Mouse (Mus musculus) retina, embryonic 14.5 days (tissue): ENCODE data around the gene Wars2.
A peak's percentile ranks its signal among the peaks of the same experiment; 100 is the strongest.

Source experiments
- DNase-seq: peaks from one replicate; pipeline ENCODE4 v3.0.0-alpha.2; 2015; ENCODE audit warnings: low spot score

Wars2 gene

DNA sequence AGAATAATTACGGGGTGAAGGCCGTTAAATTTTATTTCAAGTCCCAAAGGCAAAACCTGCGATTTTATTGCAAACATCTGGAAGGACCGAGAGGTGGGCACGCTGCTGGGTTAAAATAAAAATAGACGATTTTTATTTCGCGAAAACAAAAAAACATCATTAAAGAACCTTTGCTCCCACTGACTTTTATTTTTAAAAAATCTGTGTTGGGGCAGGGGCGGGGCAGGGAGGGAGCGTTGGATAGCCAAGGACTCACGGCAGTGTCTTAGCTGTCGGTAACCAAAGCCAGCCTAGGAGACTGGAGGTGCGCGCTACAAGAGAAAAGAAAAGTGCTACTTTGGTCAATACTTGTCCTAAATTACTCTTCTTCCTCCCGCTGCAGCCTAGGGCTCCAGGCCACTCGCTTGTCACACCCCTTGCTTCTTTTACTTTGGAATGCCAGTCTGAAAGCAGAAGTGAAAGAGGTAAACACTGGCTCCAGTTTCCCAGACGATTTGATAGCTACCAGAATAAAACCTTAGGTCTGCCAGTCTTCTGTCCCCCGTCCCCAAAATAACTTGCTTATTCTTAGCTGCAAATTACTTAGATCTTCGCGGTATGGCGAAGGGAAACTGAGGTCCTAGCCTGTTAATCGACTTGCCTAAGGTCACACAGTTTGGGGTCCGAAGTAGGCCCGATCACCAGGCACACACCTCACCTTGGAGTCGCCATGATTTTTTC lies 108.1 kb downstream of the Wars2 start:
- DNase-seq: peak; percentile 16

- peak; percentile 5 for DNase-seq
Observed at GRCm38 (mm10) chr3:99249551-99249870, 108.6 kb downstream of the Wars2 start.

DNA sequence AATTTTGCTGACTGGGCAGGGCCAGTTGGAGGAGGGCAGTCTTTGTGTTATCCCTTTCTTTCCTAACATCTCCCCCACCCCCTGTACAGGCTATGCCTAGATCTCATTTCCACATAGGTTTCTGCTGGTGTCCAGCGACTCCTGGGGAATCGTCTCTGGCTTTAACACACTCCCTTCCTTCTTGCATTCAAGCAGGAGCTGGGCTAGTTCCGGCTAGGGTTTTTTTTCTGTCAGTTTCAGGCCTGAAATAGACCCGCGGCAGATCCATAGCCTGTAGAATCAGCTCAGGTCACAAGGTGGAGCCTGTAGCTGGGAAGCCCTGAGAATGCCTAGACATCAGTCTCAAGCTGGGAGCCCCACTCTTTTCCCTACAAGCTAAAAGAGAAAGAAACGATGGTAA lies 109.0 kb downstream of the Wars2 start:
- peak; percentile 59 for DNase-seq

DNA sequence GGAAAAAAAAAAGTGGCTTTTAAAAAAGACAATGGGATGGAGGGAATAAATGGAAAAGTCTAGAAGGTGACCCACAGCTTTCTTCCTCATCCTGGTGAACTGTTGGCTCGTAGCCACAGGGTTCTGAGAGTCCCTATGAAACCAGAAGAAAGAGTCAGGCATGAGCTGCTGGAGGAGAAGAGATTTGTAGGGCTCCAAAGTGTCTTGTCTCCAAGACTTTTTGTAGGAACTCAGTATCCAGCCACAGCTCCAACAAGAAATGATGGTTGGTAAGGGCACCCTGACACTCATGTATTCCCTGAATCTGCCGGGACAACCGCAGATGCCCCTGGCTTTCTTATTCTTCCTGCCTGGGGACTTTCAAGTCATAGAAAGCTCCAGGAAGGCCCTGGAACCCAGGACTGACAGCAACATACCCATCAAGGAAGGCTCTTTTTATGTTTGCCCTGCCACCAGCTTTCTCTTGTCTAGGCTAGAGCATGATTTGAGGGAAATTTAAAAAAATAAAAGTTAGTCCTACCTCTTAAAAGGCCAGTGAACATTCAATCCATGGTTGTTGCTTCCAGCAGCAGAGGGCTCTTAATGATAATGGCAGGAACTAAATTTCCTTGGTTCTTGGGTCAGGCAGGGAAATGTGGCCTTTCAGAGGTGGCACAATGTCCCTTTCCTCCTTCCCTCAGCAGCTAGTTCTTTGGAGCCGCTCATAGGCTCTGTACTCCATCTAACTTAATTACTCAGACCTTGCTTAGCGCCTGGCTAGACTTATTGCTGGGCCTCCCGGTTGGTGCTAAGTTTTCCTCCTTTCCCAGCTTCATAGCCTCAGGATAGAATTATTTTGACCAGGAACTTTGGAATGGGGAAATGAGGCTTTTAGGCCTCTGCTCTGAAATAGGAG lies 110.7 kb downstream of the Wars2 start:
- DNase-seq: peak; percentile 7

- peak; percentile 12 for DNase-seq
Observed at GRCm38 (mm10) chr3:99252461-99253091, 111.7 kb downstream of the Wars2 start.

GRCm38 (mm10) chr3:99253092-99253488 lies 112.2 kb downstream of the Wars2 start:
- DNase-seq: peak; percentile 47

DNA sequence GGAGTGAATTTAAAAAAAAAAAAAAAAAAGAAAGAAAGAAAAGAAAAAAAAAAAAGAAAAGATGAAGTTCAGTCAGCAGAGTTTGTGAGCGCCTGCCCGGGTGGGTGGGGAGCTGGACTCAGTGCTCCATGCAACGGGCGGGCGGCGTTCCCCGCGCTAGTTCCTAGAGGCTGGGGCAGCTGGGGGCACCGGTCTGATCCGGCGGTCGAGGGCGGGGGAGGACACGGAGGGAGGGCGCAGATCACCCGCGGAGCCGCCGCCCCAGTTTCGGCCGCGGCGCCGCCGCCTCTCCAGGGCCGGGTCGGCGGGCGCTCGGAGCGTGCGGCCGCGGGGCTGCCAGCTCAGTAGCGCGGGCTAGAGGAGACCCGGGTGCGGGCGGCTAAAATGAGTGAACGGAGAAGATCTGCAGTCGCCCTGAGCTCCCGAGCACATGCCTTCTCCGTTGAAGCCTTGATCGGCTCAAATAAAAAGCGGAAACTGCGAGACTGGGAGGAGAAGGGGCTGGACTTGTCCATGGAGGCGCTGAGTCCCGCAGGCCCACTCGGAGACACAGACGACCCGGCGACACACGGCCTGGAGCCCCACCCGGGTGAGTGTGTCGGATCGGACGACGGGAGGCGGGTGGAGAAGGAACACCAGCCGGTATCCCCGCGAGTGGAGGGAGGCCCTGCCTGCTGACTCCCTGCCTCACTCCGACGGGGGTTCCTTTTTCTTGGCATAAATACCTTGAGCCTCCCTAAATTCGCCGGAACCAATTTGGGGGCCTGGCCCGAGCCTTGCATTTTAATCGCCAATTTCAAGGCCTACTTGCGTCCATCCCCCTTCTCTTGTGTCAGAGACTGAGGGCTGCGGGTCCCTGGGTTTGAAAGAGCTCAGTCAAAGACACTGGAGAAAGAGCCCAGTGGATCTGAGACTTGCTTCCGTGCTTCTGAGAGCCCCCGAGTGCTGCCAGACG lies 112.9 kb downstream of the Wars2 start:
- peak; percentile 61 for DNase-seq

DNA sequence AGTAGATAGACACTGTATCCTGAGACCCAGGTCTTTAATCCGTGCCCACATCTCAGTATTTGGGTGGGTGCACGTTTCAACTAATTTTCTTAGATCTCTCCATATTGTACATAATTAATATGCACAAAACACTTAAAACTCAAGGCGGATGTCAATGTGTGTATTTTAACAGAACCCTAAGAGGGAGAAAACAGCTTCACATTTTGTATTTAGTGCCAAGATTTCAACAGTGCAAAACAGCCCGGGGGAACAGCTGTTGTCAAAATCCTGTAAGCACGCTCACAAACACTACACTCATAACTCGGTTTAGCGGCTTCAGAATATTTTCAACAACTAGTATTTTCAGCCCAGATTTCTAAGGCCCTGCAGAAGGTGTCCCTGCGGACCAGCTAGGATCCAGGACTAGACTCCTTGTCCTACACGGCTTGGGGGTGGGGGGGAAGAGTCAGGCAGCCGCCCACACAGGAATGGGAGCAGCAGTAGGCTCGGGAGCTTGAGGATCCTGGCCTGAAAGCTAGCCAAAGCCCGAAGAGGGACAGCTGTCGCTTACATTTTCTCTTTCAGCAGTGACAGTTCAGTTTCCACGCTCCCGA lies 113.8 kb downstream of the Wars2 start:
- peak; percentile 45 for DNase-seq

GRCm38 (mm10) chr3:99255411-99256365 lies 114.8 kb downstream of the Wars2 start:
- DNase-seq: peak; percentile 42

DNA sequence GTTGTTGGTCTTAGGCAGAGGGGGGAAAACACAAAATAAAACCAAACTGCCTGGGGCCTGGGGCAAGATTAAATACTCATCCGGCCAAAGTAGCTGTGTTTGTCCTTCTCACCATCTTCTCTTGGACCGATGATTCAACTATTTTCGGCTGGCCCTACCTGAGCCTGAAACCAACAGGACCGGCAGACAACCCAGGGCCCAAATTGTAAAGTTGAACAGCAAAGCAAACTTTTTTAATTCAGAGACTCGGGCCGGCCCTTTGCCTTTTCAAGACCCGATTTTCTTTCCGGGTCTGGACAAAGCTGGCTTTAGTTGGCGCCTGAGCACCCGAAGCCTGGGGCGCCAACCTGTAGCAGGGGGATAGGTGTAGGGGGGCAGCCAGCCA lies 115.5 kb downstream of the Wars2 start:
- no peak for DNase-seq

GRCm38 (mm10) chr3:99256766-99257165 lies 115.9 kb downstream of the Wars2 start:
- peak; percentile 55 for DNase-seq

- no peak for DNase-seq
Observed at GRCm38 (mm10) chr3:99257586-99258577, 117.0 kb downstream of the Wars2 start.

DNA sequence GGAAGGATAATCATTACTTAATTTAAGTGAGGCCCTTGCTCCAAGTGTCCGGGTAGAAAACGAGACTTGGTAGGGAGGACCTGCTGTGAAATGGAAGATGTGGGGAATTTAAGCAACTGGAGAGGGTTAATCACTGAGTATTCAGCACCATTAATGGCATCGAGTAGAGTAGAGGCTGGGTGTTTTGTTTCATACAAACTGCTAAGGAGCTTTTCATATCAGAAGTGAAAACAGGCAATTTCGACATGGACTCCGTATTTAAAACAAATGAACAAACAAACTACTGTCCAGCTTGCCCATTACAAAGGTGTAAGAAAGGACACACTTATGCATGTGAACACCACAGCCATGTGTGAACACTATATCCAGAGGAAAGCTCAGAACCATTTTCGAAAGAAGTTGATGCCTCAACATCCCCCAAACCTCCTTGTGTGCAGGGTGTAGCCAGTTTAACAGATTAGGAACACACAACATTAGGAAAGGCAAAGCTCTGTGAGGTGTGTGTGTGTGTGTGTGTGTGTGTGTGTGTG lies 118.9 kb downstream of the Wars2 start:
- peak; percentile 35 for DNase-seq

DNA sequence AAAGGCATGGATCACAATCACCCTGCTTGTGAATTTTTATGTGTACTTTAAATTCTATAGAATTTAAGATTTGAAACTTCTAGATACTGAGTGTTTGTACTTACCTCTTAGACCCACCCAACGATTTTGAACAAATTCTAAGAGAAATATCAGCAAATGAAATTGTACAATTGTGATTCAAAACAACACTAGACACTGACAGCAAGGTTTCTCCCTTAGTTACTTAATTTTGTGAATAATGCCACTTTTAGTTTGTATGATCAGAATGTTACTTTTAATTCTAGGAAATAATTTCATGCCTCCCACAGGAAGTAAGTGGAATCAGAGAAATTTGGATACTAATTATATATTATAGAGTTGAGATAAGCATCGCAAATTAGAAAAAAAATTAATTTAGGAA lies 119.5 kb downstream of the Wars2 start:
- DNase-seq: no peak

DNA sequence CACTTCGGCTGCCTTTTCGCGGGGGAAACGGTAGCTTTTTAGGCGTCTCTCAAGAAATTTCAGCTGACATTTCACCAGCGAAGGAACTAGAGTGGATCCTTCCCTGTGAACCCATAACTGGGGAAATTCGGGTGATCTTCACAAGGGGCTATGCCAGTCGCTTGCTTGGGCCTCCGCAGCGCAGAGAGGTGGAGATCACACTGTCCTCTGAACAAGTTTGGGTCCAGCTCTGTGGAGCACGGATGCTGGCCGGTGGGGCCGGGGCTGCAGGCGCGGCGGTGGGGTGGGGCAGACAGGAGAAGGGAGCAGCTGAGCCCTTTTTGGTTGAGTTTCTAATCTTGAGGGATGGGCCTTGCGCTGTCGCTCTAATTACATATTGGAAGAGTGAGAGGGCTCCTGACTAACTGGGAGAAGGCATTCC lies 120.5 kb downstream of the Wars2 start:
- no peak for DNase-seq

GRCm38 (mm10) chr3:99261986-99262385 lies 121.1 kb downstream of the Wars2 start:
- DNase-seq: peak; percentile 38

GRCm38 (mm10) chr3:99263471-99263903 lies 122.6 kb downstream of the Wars2 start:
- DNase-seq: no peak

DNA sequence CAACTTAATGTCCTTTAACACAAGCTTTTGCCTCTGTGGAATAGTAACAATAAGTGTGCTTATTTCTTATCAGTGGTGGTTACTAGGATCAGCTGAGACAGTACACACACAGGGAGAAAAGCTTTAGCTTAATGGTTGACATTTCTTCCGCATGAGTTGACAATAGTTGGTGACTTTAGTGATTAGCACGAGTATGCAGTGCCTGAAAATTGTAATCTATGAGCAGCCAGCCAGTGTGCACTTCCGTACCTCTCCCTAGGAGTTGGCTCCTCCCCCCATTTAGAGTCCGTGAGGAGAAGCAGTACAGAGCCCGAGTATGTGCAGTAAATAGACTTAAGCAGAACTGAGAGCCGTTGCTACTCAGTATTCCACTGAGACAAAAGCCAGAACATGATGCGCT lies 123.8 kb downstream of the Wars2 start:
- DNase-seq: no peak
